Mouse (Mus musculus): ENCODE data around the gene Krt8. TPM values are rescaled to one million over a fixed set of nuclear protein-coding genes. Genes with fewer than 3 reads are reported as not detected.

Gene Krt8
- polyA plus RNA-seq, 1 experiment from 2014 or later, result 47.9 TPM

DNA sequence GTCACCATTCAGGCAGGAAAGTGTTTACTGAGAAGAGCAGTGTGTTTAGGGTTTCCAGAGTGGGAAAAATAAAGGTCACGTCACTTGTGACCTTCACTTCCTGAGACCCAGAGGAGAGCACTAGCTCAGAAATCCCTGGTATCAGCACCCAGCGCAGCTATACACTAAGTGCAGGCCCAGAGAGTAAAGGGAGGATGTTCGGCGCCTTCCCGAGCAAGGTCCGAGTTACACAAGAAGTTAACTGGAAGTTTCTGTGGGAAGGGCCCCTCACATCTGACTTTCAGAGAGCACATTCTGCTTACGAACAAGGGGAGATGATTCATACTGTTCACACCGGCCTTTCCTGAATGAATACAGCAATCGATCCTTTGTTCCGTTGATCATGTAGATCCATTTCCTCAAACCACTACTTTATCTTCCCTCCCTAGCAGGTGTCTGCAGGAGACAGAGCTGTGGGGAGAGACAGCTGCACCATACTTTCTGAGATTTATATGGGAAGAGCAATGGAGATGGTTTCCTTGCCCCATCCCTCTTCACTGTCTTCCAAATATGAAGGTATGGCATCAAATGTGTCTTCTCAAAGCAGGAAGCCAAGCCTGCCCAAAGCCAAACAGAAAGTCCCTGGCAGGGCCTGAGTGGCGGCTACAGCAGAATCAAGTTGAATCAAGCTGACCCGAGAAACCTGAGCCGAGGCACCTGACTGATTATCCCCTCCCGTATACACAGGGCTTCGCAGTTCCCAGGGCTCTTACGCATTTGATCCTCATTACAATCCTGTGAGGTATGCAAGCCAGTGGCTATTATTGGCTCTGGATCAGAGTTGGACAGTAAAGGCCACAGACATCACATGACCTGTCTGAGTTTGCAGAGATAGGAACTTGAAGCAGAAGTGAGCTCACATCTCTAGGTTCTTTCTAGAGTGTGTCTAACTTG, 30.1 kb upstream of the Krt8 start:
- H3K36me3 ChIP-seq (replicated peaks; ENCODE audit: control insufficient read depth, insufficient read depth, low read depth, low read length), result no peaks in the 10 kb centered on the region
- ATAC-seq (replicated peaks; ENCODE audit: insufficient number of reproducible peaks, low FRiP score, low TSS enrichment, low read depth) (0 out of 2 replicates have a peak, but pooled peaks have one; percentile 9), DNase-seq (ENCODE audit: low spot score) (peak; percentile 29)
- H3K27ac ChIP-seq (replicated peaks; ENCODE audit: low read depth, low read length), result no peak overlapping the region
- no peaks in the 10 kb centered on the region for H3K4me1 ChIP-seq (ENCODE audit: control insufficient read depth, insufficient read depth, low read length)
- H3K9ac ChIP-seq (replicated peaks; ENCODE audit: low read length), result no peak overlapping the region
- H3K4me2 ChIP-seq (ENCODE audit: low read depth, low read length), result no peak overlapping the region
- H3K4me3 ChIP-seq (ENCODE audit: low read depth, low read length), result no peak overlapping the region
- H3K27me3 ChIP-seq (ENCODE audit: control insufficient read depth, insufficient read depth, low read length), result no peaks in the 10 kb centered on the region
- 54% methylated on average over 16 of the region's 16 CpGs for WGBS
- no peaks in the 10 kb centered on the region for H3K9me3 ChIP-seq (replicated peaks; ENCODE audit: control insufficient read depth, low read length)

DNA sequence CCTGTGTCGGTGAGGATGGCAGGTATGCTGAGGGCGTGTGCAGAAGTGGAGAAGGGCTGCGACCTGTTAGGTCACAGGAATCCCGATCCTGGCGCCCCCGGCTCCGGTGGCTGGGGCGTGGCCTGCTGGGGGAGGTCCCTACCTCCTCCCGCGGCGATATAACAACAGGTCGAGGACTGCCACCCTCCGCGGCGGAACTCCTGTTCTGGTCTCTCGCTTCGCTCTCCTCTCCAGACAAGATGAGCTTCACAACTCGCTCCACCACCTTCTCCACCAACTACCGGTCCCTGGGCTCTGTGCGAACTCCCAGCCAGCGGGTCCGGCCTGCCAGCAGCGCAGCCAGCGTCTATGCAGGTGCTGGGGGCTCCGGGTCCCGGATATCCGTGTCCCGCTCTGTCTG, 23.8 kb upstream of the Krt8 start, which contains the start of gene Krt18:
TSS of gene Krt18 (plus strand) at position 141 of the 400 bp plus-strand sequence.
- ATAC-seq (replicated peaks; ENCODE audit: insufficient number of reproducible peaks, low FRiP score, low TSS enrichment, low read depth), result no peak; the same call in 1 of the 2 replicates
- peak within 1 kb of the TSS; percentile 59 for H3K9ac ChIP-seq (replicated peaks; ENCODE audit: low read length)
- peak within 1 kb of the TSS; percentile 68 for H3K4me2 ChIP-seq (ENCODE audit: low read depth, low read length)
- H3K4me3 ChIP-seq (ENCODE audit: low read depth, low read length), result peak within 1 kb of the TSS; percentile 40
- peaks cover 14% of the 10 kb centered on the region; the same call in 1 of the 2 replicates for H3K27me3 ChIP-seq (ENCODE audit: control insufficient read depth, insufficient read depth, low read length)
- H3K4me1 ChIP-seq (ENCODE audit: control insufficient read depth, insufficient read depth, low read length), result peaks cover 10% of the 10 kb centered on the region
- no peaks in the 10 kb centered on the region for H3K36me3 ChIP-seq (replicated peaks; ENCODE audit: control insufficient read depth, insufficient read depth, low read depth, low read length)
- under 1% methylated on average over 28 of the region's 28 CpGs for WGBS
- H3K27ac ChIP-seq (replicated peaks; ENCODE audit: low read depth, low read length), result no peak within 1 kb of the TSS
- no peaks in the 10 kb centered on the region for H3K9me3 ChIP-seq (replicated peaks; ENCODE audit: control insufficient read depth, low read length)
- peak; percentile 48 for DNase-seq (ENCODE audit: low spot score)

DNA sequence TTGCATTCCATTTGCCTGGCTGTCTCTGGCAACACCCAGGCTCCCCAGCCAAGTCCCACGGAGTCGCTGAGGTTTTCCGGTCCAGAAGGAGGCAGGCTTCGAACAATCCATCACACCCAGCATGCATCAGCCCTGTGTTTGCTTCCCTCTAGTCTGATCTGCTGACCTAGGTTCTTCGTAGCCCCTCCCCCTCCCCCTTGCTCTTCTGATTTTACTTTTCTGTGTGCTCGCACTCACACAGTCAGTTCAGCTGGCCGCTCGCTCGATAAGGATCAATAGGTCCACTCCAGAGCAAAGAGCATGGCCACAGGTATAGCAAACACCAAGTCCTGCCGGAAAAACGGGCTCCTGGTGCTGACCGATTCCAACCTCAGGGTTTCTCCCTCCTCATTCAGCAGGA, 22.1 kb upstream of the Krt8 start:
- Histone ChIP-seq H3K9me3 (replicated peaks; ENCODE audit: control insufficient read depth, low read length) (no peaks in the 10 kb centered on the region), H3K27ac (replicated peaks; ENCODE audit: low read depth, low read length) (no peak overlapping the region), H3K4me3 (ENCODE audit: low read depth, low read length) (no peak overlapping the region), H3K36me3 (replicated peaks; ENCODE audit: control insufficient read depth, insufficient read depth, low read depth, low read length) (no peaks in the 10 kb centered on the region), H3K9ac (replicated peaks; ENCODE audit: low read length) (peak overlapping the region; percentile 22; the same call in 1 of the 2 replicates), H3K27me3 (ENCODE audit: control insufficient read depth, insufficient read depth, low read length) (peaks cover 14% of the 10 kb centered on the region; the same call in 1 of the 2 replicates), H3K4me2 (ENCODE audit: low read depth, low read length) (no peak overlapping the region), H3K4me1 (ENCODE audit: control insufficient read depth, insufficient read depth, low read length) (peaks cover 10% of the 10 kb centered on the region)
- DNase-seq (ENCODE audit: low spot score), result peak; percentile 33
- ATAC-seq (replicated peaks; ENCODE audit: insufficient number of reproducible peaks, low FRiP score, low TSS enrichment, low read depth), result no peak
- WGBS, result 8% methylated on average over 12 of the region's 12 CpGs

GRCm38 (mm10) chr15:102025136-102025872, 21.0 kb upstream of the Krt8 start:
- Histone ChIP-seq H3K36me3 (replicated peaks; ENCODE audit: control insufficient read depth, insufficient read depth, low read depth, low read length) (no peaks in the 10 kb centered on the region), H3K4me3 (ENCODE audit: low read depth, low read length) (peak overlapping the region; percentile 1; the same call in 1 of the 2 replicates), H3K27me3 (ENCODE audit: control insufficient read depth, insufficient read depth, low read length) (peaks cover 14% of the 10 kb centered on the region; the same call in 1 of the 2 replicates), H3K9ac (replicated peaks; ENCODE audit: low read length) (peak overlapping the region; percentile 53), H3K4me2 (ENCODE audit: low read depth, low read length) (peak overlapping the region; percentile 27), H3K9me3 (replicated peaks; ENCODE audit: control insufficient read depth, low read length) (no peaks in the 10 kb centered on the region), H3K4me1 (ENCODE audit: control insufficient read depth, insufficient read depth, low read length) (peaks cover 10% of the 10 kb centered on the region), H3K27ac (replicated peaks; ENCODE audit: low read depth, low read length) (peak overlapping the region; percentile 28; the same call in 1 of the 2 replicates)
- DNase-seq (ENCODE audit: low spot score) (peak; percentile 41), ATAC-seq (replicated peaks; ENCODE audit: insufficient number of reproducible peaks, low FRiP score, low TSS enrichment, low read depth) (0 out of 2 replicates have a peak, but pooled peaks have one; percentile 31)
- 4% methylated on average over 21 of the region's 22 CpGs for WGBS

GRCm38 (mm10) chr15:102023888-102024287, 19.6 kb upstream of the Krt8 start:
- no peak overlapping the region for H3K9ac ChIP-seq (replicated peaks; ENCODE audit: low read length)
- H3K36me3 ChIP-seq (replicated peaks; ENCODE audit: control insufficient read depth, insufficient read depth, low read depth, low read length), result no peaks in the 10 kb centered on the region
- H3K4me2 ChIP-seq (ENCODE audit: low read depth, low read length), result no peak overlapping the region
- no peaks in the 10 kb centered on the region for H3K9me3 ChIP-seq (replicated peaks; ENCODE audit: control insufficient read depth, low read length)
- peaks cover 14% of the 10 kb centered on the region; the same call in 1 of the 2 replicates for H3K27me3 ChIP-seq (ENCODE audit: control insufficient read depth, insufficient read depth, low read length)
- peaks cover 10% of the 10 kb centered on the region for H3K4me1 ChIP-seq (ENCODE audit: control insufficient read depth, insufficient read depth, low read length)
- DNase-seq (ENCODE audit: low spot score) (no peak), ATAC-seq (replicated peaks; ENCODE audit: insufficient number of reproducible peaks, low FRiP score, low TSS enrichment, low read depth) (no peak)
- no peak overlapping the region for H3K27ac ChIP-seq (replicated peaks; ENCODE audit: low read depth, low read length)
- 67% methylated on average over 8 of the region's 8 CpGs for WGBS
- no peak overlapping the region for H3K4me3 ChIP-seq (ENCODE audit: low read depth, low read length)

DNA sequence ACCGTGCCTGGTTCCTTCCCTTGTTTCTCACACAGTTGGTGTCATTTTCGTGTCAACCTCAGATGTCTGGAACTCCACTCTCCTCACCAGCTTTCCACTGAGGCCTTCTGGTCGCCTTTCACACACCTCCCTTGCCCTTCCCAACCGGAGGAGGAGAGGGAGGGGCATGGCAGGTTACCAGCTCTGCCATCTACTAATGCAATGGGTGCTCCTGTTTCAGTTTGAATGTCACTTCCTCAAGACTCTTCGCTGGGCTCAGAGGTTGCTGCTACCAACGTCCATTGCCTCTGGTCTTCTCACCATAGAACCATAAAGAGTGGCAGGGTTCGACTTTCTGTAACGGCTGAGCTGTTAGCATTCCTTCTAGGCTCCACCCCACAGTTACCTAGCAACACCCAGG, 18.2 kb upstream of the Krt8 start:
- WGBS, result 34% methylated on average over 8 of the region's 8 CpGs
- peaks cover 4% of the 10 kb centered on the region for H3K4me1 ChIP-seq (ENCODE audit: control insufficient read depth, insufficient read depth, low read length)
- DNase-seq (ENCODE audit: low spot score) (no peak), ATAC-seq (replicated peaks; ENCODE audit: insufficient number of reproducible peaks, low FRiP score, low TSS enrichment, low read depth) (no peak)
- no peaks in the 10 kb centered on the region for H3K9me3 ChIP-seq (replicated peaks; ENCODE audit: control insufficient read depth, low read length)
- no peak overlapping the region for H3K27ac ChIP-seq (replicated peaks; ENCODE audit: low read depth, low read length)
- H3K27me3 ChIP-seq (ENCODE audit: control insufficient read depth, insufficient read depth, low read length), result peaks cover 8% of the 10 kb centered on the region; the same call in 1 of the 2 replicates
- H3K9ac ChIP-seq (replicated peaks; ENCODE audit: low read length), result no peak overlapping the region
- H3K36me3 ChIP-seq (replicated peaks; ENCODE audit: control insufficient read depth, insufficient read depth, low read depth, low read length), result no peaks in the 10 kb centered on the region
- H3K4me2 ChIP-seq (ENCODE audit: low read depth, low read length), result no peak overlapping the region
- H3K4me3 ChIP-seq (ENCODE audit: low read depth, low read length), result no peak overlapping the region

DNA sequence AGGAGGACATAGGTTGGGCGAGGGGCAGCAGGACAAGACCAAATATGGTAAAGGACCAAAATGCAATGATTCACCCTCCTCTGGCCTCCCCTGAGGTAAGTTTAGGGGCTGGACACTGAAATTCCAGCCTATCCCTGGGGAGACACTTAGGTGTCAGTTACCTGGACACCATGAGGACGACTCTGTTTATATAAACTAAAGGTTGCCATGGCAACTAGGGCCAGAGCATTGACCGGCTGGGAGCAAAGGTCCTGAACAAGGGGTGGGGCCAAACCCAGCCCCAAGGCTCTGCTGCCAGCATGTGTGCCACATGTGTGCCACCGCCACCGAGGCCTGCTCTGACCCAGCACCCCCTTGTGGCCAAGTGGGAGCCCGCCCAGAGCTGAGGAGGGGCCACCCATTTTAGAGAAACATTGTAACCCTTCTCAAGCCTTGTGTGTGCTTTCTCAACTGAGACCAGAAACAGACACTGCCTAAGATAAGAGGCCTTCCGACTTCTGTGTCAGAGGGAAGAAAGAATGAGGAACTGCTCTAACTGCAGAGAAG, 13.7 kb upstream of the Krt8 start:
- no peaks in the 10 kb centered on the region for H3K36me3 ChIP-seq (replicated peaks; ENCODE audit: control insufficient read depth, insufficient read depth, low read depth, low read length)
- H3K9ac ChIP-seq (replicated peaks; ENCODE audit: low read length), result no peak overlapping the region
- no peaks in the 10 kb centered on the region for H3K4me1 ChIP-seq (ENCODE audit: control insufficient read depth, insufficient read depth, low read length)
- DNase-seq (ENCODE audit: low spot score), result peak; percentile 56
- no peaks in the 10 kb centered on the region for H3K27me3 ChIP-seq (ENCODE audit: control insufficient read depth, insufficient read depth, low read length)
- WGBS, result 19% methylated on average over 7 of the region's 7 CpGs
- no peak overlapping the region for H3K4me3 ChIP-seq (ENCODE audit: low read depth, low read length)
- no peak for ATAC-seq (replicated peaks; ENCODE audit: insufficient number of reproducible peaks, low FRiP score, low TSS enrichment, low read depth)
- no peak overlapping the region for H3K4me2 ChIP-seq (ENCODE audit: low read depth, low read length)
- H3K9me3 ChIP-seq (replicated peaks; ENCODE audit: control insufficient read depth, low read length), result no peaks in the 10 kb centered on the region
- no peak overlapping the region for H3K27ac ChIP-seq (replicated peaks; ENCODE audit: low read depth, low read length)

All from embryonic facial prominence, embryonic 11.5 days (tissue).